Mouse (Mus musculus): ENCODE data around the gene Gcg. TPM values are rescaled to one million over a fixed set of nuclear protein-coding genes. Genes with fewer than 3 reads are reported as not detected.

Gcg gene
- total RNA-seq (2014; fragmentation: Nextera tagmentation) (1.7 TPM in 1 of 2 replicates, not detected in the other), total RNA-seq (2017) (0.16 and 0.41 TPM in 2 replicates), polyA plus RNA-seq (2012) (0.05 TPM in 1 of 2 replicates, not detected in the other)

- TF ChIP-seq GATA1 (IDR thresholded peaks at IDR 0.05; ENCODE audit: borderline replicate concordance, low read length) (no peak), CTCF (IDR thresholded peaks at IDR 0.05; ENCODE audit: low read depth, low read length) (no peak), TAL1 (conservative IDR thresholded peaks at IDR 0.05; ENCODE audit: low read depth, low read length) (no peak), POLR2AphosphoS5 (IDR thresholded peaks at IDR 0.05; ENCODE audit: insufficient replicate concordance, low read depth, low read length) (no peak), GATA2 (IDR thresholded peaks at IDR 0.05; ENCODE audit: borderline replicate concordance, low read depth, low read length) (no peak)
- H3K4me1 ChIP-seq (ENCODE audit: insufficient read depth, low read depth, low read length) = no peaks in the 10 kb centered on the region; the same call in 1 of the 2 replicates
- no peaks in the 10 kb centered on the region for H3K36me3 ChIP-seq (replicated peaks)
- DNase-seq (ENCODE audit: low spot score) = no peak
- H3K9me3 ChIP-seq (replicated peaks) = no peaks in the 10 kb centered on the region
- no peaks in the 10 kb centered on the region for H3K27me3 ChIP-seq (ENCODE audit: insufficient read depth, low read length)
- H3K4me3 ChIP-seq (ENCODE audit: low read depth, low read length) = no peak within 1 kb of the TSS
- ATAC-seq (ENCODE audit: extremely low read depth, insufficient number of reproducible peaks, low FRiP score, poor library complexity, severe bottlenecking) = no peak
These were observed at the start of gene Gcg for GRCm38 (mm10) chr2:62483550-62483949. Gene Gcg, minus strand, starts transcription at chr2:62483650.

DNA sequence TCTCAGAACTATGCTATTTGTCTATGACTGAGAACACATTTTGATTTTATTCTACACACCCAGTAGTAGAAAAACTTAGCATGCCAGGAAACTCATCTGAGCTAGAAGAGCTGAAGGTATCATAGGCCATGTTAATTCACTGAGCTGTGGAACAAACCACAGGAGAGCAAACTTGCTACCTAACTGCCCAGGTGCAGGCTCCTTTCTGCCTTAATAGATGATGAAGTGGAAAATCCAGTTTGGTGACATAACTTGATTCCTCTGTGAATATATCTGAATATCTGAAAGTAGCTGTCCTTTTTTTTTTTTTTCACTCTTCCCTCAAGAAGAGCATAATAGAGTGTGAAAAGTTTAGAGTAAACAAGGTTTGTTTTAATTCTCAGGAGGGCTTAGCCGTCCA is 47.6 kb upstream of the Gcg start:
- H3K36me3 ChIP-seq (replicated peaks) = no peaks in the 10 kb centered on the region
- H3K27me3 ChIP-seq (ENCODE audit: insufficient read depth, low read length) = no peaks in the 10 kb centered on the region
- H3K4me1 ChIP-seq (ENCODE audit: insufficient read depth, low read depth, low read length) = peaks cover 38% of the 10 kb centered on the region
- ATAC-seq (ENCODE audit: extremely low read depth, insufficient number of reproducible peaks, low FRiP score, poor library complexity, severe bottlenecking) (no peak), DNase-seq (ENCODE audit: low spot score) (no peak)
- no peak for TF ChIP-seq POLR2AphosphoS5 (IDR thresholded peaks at IDR 0.05; ENCODE audit: insufficient replicate concordance, low read depth, low read length)
- no peak for TF ChIP-seq CTCF (IDR thresholded peaks at IDR 0.05; ENCODE audit: low read depth, low read length)
- no peak for TF ChIP-seq GATA2 (IDR thresholded peaks at IDR 0.05; ENCODE audit: borderline replicate concordance, low read depth, low read length)
- TF ChIP-seq TAL1 (conservative IDR thresholded peaks at IDR 0.05; ENCODE audit: low read depth, low read length) = no peak
- TF ChIP-seq GATA1 (IDR thresholded peaks at IDR 0.05; ENCODE audit: borderline replicate concordance, low read length) = no peak
- H3K4me3 ChIP-seq (ENCODE audit: low read depth, low read length) = no peak overlapping the region
- no peaks in the 10 kb centered on the region for H3K9me3 ChIP-seq (replicated peaks)

- no peak for DNase-seq (ENCODE audit: low spot score)
- no peak for ATAC-seq (ENCODE audit: extremely low read depth, insufficient number of reproducible peaks, low FRiP score, poor library complexity, severe bottlenecking)
- Histone ChIP-seq H3K36me3 (replicated peaks) (no peaks in the 10 kb centered on the region), H3K27me3 (ENCODE audit: insufficient read depth, low read length) (no peaks in the 10 kb centered on the region), H3K4me1 (ENCODE audit: insufficient read depth, low read depth, low read length) (peaks cover 27% of the 10 kb centered on the region), H3K9me3 (replicated peaks) (no peaks in the 10 kb centered on the region), H3K4me3 (ENCODE audit: low read depth, low read length) (no peak overlapping the region)
- TF ChIP-seq GATA1 (IDR thresholded peaks at IDR 0.05; ENCODE audit: borderline replicate concordance, low read length) = no peak
- no peak for TF ChIP-seq POLR2AphosphoS5 (IDR thresholded peaks at IDR 0.05; ENCODE audit: insufficient replicate concordance, low read depth, low read length)
- TF ChIP-seq TAL1 (conservative IDR thresholded peaks at IDR 0.05; ENCODE audit: low read depth, low read length) = no peak
- TF ChIP-seq GATA2 (IDR thresholded peaks at IDR 0.05; ENCODE audit: borderline replicate concordance, low read depth, low read length) = no peak
- TF ChIP-seq CTCF (IDR thresholded peaks at IDR 0.05; ENCODE audit: low read depth, low read length) = no peak
These were observed 42.9 kb upstream of the Gcg start for GRCm38 (mm10) chr2:62526399-62526798.

DNA sequence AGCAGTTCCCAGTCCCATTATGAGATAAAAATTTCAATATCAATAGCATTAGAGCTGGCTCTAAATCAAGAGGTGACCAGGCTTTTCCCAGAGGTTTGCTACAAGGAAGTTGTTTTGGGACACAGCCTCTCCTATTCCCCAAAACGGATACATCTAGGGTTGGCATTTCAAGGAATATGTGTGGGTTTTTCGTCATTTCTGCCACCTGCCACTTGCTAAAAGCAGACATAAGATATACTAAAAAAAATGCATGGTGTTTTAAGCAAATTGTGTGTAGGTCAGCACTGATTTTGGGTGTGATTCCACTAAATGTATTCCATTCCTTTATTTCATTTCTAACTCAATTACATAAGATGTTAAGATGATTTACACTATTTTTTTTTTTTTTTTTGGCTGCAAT is 34.3 kb upstream of the Gcg start:
- Histone ChIP-seq H3K4me3 (ENCODE audit: low read depth, low read length) (no peak overlapping the region), H3K4me1 (ENCODE audit: insufficient read depth, low read depth, low read length) (peaks cover 5% of the 10 kb centered on the region; the same call in 1 of the 2 replicates), H3K27me3 (ENCODE audit: insufficient read depth, low read length) (no peaks in the 10 kb centered on the region), H3K36me3 (replicated peaks) (no peaks in the 10 kb centered on the region), H3K9me3 (replicated peaks) (no peaks in the 10 kb centered on the region)
- TF ChIP-seq GATA2 (IDR thresholded peaks at IDR 0.05; ENCODE audit: borderline replicate concordance, low read depth, low read length) (no peak), GATA1 (IDR thresholded peaks at IDR 0.05; ENCODE audit: borderline replicate concordance, low read length) (no peak), TAL1 (conservative IDR thresholded peaks at IDR 0.05; ENCODE audit: low read depth, low read length) (no peak), CTCF (IDR thresholded peaks at IDR 0.05; ENCODE audit: low read depth, low read length) (no peak), POLR2AphosphoS5 (IDR thresholded peaks at IDR 0.05; ENCODE audit: insufficient replicate concordance, low read depth, low read length) (no peak)
- DNase-seq (ENCODE audit: low spot score) (no peak), ATAC-seq (ENCODE audit: extremely low read depth, insufficient number of reproducible peaks, low FRiP score, poor library complexity, severe bottlenecking) (no peak)

- Histone ChIP-seq H3K4me1 (ENCODE audit: insufficient read depth, low read depth, low read length) (peaks cover 5% of the 10 kb centered on the region; the same call in 1 of the 2 replicates), H3K4me3 (ENCODE audit: low read depth, low read length) (no peak overlapping the region), H3K9me3 (replicated peaks) (no peaks in the 10 kb centered on the region), H3K27me3 (ENCODE audit: insufficient read depth, low read length) (no peaks in the 10 kb centered on the region), H3K36me3 (replicated peaks) (no peaks in the 10 kb centered on the region)
- TF ChIP-seq GATA1 (IDR thresholded peaks at IDR 0.05; ENCODE audit: borderline replicate concordance, low read length) (no peak), TAL1 (conservative IDR thresholded peaks at IDR 0.05; ENCODE audit: low read depth, low read length) (no peak), CTCF (IDR thresholded peaks at IDR 0.05; ENCODE audit: low read depth, low read length) (no peak), POLR2AphosphoS5 (IDR thresholded peaks at IDR 0.05; ENCODE audit: insufficient replicate concordance, low read depth, low read length) (no peak), GATA2 (IDR thresholded peaks at IDR 0.05; ENCODE audit: borderline replicate concordance, low read depth, low read length) (no peak)
- DNase-seq (ENCODE audit: low spot score) (no peak), ATAC-seq (ENCODE audit: extremely low read depth, insufficient number of reproducible peaks, low FRiP score, poor library complexity, severe bottlenecking) (no peak)
These were observed 31.0 kb upstream of the Gcg start for GRCm38 (mm10) chr2:62514477-62514876.

- Histone ChIP-seq H3K4me1 (ENCODE audit: insufficient read depth, low read depth, low read length) (peaks cover 5% of the 10 kb centered on the region; the same call in 1 of the 2 replicates), H3K9me3 (replicated peaks) (no peaks in the 10 kb centered on the region), H3K36me3 (replicated peaks) (no peaks in the 10 kb centered on the region), H3K27me3 (ENCODE audit: insufficient read depth, low read length) (no peaks in the 10 kb centered on the region), H3K4me3 (ENCODE audit: low read depth, low read length) (no peak overlapping the region)
- ATAC-seq (ENCODE audit: extremely low read depth, insufficient number of reproducible peaks, low FRiP score, poor library complexity, severe bottlenecking) = no peak
- no peak for TF ChIP-seq CTCF (IDR thresholded peaks at IDR 0.05; ENCODE audit: low read depth, low read length)
- no peak for TF ChIP-seq GATA2 (IDR thresholded peaks at IDR 0.05; ENCODE audit: borderline replicate concordance, low read depth, low read length)
- no peak for TF ChIP-seq TAL1 (conservative IDR thresholded peaks at IDR 0.05; ENCODE audit: low read depth, low read length)
- no peak for TF ChIP-seq GATA1 (IDR thresholded peaks at IDR 0.05; ENCODE audit: borderline replicate concordance, low read length)
- no peak for TF ChIP-seq POLR2AphosphoS5 (IDR thresholded peaks at IDR 0.05; ENCODE audit: insufficient replicate concordance, low read depth, low read length)
- DNase-seq (ENCODE audit: low spot score) = no peak
These were observed 30.0 kb upstream of the Gcg start for GRCm38 (mm10) chr2:62513477-62513876.

Measured in G1E (cell line).